Mouse (Mus musculus) 416B (cell line): Measurements from ENCODE around the gene Sephs2.
A peak's percentile ranks its signal among the peaks of the same experiment; 100 is the strongest.

Experiments
- DNase-seq: peaks from one replicate; pipeline ENCODE4 v3.0.0; 2011; ENCODE audit warnings: low read depth

Gene Sephs2

GRCm38 (mm10) chr7:127273925-127274789, at the start of gene Sephs2:
Sephs2 (minus strand) TSS chr7:127274055.
- DNase-seq: peak; percentile 98

- peak; percentile 32 for DNase-seq
Measured at GRCm38 (mm10) chr7:127322085-127322484, 48.2 kb upstream of the Sephs2 start.

DNA sequence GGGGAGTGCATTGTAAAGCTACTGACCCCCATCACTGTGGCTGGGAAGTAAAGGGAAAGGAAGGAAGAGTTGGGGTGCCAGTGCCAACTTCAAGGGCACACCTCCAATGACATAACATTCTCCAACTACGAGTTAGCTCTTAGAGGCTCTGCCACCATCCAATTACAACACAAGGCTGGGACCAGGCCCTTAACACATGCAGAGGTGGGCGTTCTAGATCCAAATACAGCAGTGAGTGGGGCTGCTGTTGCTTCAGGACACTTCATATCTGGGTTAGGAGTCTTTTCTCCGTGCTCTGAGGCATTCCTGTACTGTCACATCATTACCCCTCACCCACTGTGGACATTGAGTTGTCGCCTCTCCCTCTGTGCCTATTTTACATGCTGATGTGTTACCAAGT, 47.3 kb upstream of the Sephs2 start:
- no peak for DNase-seq

- no peak for DNase-seq
Measured at GRCm38 (mm10) chr7:127313912-127314311, 40.1 kb upstream of the Sephs2 start.

- DNase-seq: no peak
Measured at GRCm38 (mm10) chr7:127309951-127310350, 36.1 kb upstream of the Sephs2 start.

DNA sequence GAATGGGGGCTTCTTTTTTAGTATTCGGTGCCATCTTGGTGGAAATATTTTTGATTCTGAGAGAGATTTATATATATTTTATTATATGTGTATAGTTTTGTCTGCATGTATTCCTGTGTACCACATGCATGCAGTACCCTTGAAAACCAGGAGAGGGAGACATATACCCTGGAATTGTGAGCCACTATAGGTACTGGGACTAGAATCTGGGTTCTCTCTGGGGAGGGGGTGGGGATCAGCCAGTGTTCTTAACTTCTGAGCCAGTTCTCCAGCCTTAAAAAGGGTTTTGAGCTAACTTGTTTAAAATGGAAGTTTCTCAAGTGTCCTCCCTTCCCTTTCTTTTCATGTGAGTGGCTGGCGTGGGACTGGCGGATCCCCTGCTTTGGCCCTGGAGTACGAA, 35.0 kb upstream of the Sephs2 start:
- DNase-seq: peak; percentile 74

DNA sequence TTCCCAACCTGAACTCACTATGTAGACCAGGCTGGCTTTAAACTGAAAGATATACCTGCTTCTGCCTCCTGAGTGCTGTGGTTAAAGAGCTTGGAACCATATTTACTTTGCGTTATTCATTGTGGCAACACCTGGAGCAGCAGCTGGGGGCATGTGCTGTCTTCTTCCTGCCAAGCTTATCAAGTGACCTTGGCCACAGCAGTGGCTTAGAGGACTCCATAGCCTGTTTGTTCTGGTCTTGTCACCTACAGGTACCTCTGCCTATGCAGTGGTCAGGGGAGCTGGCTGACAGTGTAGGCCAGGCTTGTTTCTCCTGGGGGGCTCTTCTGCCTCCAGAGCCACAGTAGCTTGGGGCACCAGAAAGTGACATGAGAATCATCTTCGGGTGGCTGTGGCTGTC, 34.6 kb upstream of the Sephs2 start:
- no peak for DNase-seq

GRCm38 (mm10) chr7:127297586-127298193, 23.8 kb upstream of the Sephs2 start:
- no peak for DNase-seq

DNA sequence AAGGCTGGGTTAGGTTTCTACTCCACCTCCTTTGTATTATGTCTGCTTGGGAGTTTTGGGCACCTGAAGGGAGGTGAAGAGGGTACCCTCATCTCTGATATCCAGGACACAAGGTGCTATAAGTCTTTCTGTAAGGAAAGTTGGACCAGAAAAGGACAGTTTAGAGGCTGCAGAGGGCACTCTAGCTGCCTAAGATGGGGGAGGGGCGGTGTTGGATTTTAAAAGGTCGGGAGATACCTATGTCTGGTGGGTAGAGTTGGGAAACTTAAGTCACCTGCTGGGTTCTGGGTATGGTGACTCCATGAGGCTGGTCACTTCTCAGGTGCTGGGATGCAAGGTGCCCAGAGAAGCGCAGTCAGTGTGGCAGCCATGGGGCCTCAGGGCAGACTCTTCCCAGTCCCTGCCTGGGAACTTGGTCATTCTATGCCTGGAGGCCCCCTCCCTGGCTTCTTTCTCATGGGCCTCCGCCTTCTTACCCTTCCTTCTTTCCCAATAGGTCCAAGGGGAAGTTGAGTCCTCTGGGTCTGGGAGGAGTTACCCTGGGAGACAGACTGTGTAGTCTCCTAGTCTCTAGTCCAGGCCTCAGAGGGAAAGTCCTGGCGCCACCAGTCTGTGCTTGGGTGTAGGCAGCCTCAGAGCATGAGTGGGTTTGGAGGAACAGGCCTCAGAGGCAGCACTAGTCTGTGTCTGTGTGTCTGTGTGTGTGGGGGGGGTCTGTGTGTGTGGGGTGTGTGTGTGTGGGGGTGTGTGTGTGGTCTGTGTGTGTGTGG, 23.1 kb upstream of the Sephs2 start:
- DNase-seq: no peak

GRCm38 (mm10) chr7:127296098-127296497, 22.2 kb upstream of the Sephs2 start, which contains the start of gene Itgal:
Itgal (plus strand) TSS chr7:127296260.
- peak; percentile 93 for DNase-seq

- peak; percentile 49 for DNase-seq
Measured at GRCm38 (mm10) chr7:127290142-127290541, 16.3 kb upstream of the Sephs2 start.

DNA sequence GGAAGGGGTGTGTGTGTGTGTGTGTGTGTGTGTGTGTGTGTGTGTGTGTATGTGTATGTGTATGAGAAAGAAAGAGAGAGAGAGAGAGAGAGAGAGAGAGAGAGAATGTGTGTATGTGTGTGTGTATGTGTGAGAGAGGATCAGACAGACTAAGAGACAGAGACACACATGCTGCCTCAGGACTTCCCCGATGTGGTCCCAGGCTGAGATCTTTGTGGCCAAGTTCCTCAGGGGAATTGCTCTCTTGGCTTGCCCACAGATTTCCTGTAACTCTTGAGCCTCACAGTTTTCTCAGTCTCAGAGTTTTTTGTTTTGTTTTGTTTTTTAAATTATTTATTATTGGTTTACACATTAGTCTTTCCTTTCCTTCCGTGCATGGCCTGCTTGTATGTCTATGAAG, 15.5 kb upstream of the Sephs2 start:
- no peak for DNase-seq

- DNase-seq: peak; percentile 75
Measured at GRCm38 (mm10) chr7:127287940-127288339, 14.1 kb upstream of the Sephs2 start.

DNA sequence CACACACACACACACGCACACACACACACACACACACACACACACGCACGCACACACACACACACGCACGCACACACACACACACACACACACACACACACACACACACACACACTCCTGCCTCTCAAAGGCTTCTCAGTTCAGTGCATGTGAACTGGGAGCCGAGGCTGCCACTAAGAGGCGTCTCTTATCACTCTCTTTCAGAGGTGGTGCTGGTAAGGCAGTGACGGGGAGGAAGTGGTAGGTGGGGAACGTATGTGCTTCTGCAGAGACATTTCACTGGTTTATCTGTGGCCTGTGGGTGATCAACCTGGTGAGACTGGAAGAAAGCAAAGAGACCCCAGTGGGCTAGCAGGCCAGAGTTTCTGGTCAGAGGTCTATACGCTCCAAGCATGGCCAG, 11.3 kb upstream of the Sephs2 start:
- DNase-seq: peak; percentile 74

GRCm38 (mm10) chr7:127282190-127282589, 8.3 kb upstream of the Sephs2 start:
- no peak for DNase-seq

GRCm38 (mm10) chr7:127281114-127281513, 7.3 kb upstream of the Sephs2 start:
- DNase-seq: peak; percentile 93

DNA sequence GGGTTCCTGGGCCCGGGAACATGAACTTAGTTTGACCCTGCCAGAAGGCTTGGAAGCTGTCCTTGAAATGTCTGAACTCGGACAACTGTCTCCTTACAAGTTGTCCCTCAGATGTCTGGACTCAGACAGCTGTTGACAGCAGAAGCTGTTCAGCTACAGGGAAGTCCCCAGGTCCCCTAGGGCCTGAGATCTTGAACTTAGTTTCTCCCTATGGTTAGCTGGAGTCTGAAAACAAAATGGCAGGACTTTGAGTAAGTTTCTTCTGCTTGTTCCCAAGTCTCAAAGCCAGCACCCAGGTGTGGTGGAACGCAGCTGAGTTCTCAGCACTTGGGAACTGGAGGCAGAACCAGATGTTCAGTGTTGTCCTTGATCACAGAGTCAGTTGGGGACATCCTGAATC, 6.2 kb upstream of the Sephs2 start:
- DNase-seq: no peak

DNA sequence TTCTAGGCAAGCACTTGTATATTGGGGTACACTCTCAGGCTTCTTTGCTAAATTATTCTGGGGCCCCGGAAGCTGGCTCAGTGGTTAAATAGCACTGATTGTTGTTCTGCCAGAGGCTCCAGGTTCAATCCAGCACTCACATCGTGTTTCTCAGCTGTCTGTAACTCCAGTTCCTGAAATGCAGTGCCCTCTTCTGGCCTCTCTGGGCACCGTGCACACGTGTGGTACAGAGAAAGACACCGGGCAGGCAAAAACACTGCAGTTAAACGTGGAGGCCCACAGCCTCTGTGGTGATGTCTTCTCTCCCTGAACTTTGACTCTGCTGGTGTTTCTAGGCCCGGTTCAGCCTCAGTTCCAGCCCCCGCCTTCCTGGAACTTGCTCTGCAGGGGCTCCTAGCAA, 4.5 kb upstream of the Sephs2 start:
- peak; percentile 81 for DNase-seq

DNA sequence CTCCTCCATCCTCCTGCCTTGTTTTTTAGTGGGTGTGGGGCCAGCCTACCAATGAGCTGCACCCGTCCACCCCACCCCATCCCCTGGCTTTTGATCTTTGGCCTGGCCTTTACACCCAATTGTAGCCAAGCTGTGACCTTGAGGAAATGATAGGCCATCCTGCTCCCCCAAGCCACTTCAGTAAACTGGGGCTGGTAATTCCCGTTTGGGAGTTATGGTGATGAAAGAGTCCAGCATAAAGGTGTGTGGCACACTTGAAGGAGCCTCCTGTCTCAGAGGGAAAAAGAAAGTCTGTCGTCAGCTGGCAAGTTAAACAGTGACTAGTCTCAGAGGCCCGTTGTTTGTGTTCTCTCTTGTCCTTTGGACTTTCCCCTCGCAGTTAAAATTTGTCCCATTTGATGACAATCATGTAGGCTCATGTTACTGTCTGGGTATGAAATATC, 2.7 kb upstream of the Sephs2 start:
- DNase-seq: no peak

DNA sequence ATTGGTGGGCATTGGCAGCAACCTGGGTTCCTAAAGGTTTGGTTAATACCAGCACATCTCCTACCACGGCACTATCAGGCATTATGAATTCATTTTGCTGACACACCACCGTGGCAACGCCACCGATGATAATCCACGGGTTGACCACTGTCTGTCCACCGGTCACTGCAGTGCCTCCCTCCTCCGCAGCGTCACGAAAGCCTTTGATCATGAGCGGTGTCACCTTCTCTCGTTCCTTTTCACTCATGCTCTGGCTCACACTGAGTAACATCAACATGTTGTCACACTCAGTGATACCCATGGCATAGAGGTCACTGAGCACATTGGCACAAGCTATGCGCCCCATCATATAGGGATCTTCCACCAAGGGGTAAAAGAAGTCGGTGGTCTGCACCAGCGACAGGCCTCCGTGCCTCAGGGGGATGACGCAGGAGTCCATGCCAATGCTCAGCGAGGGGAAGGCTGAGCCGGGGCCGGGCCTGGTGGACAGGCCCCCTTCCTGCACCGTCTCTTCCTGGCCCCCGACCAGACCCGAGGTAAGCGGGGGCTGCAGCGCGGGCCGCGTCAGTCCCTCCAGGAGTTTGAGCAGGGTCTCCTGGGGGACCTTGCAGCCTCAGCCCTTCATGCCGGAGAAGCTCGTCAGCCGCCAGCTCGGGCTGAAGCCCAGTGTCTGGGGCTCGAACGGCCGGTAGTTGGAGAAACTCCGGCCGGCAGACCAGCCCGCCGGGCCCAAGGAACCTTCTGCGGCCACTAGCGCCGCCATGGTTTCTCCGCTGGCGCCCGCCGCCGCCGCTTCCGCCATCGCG, 534 bp downstream of the Sephs2 start:
- DNase-seq: no peak

- no peak for DNase-seq
Measured at GRCm38 (mm10) chr7:127272566-127272965, 1.3 kb downstream of the Sephs2 start.

DNA sequence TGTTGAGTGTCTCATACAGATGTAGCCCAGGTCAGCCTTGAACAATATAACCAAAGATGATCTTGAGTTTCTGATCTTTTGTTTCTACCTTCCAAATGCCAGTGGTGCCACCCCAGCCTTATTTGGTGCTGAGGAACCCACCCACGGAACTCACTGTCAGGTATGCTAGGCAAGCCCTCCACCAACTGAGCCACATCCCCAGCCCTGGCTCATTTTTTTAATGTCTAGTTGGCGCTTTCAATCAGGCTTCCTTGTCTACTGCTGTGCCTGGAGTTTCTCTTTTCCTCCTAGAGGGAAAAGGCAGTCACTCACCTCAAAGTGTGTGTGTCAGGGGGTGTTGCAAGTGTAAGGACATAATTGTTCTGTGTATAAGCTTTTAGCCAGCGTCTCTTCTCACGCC, 2.8 kb downstream of the Sephs2 start:
- no peak for DNase-seq
